Mouse (Mus musculus): Measurements from ENCODE around the gene Gm16429. TPM values are rescaled to one million over a fixed set of nuclear protein-coding genes. Genes with fewer than 3 reads are reported as not detected.
"Not testable (repeated sequence)": the region's sequence is repeated elsewhere in the genome, so short reads cannot be mapped to it uniquely, and the experiment has no call there.

Gm16429 gene
- not detected in 2 replicates for polyA plus RNA-seq (2016; fragmentation: Nextera tagmentation; extraction: Ambion mirVana)

DNA sequence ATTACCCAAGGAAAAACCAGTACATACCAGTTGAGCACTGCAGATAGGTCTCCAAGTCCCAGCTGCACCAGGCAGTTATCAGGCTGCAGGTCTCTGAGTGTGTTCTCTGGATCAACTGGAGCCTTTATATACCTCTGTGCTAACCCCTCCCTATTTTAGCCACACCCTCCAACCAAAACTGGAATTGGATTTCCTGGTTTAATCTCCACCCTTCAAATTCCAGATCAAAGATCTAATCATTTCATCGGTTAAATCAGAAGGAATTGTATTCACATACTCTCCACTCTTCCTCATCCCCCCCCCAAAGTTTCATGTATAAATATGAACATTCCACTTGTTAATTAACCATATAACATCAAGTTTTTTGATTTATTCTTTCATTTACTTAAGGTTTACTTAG, at the start of gene Gm16429:
Gene Gm16429 (minus strand): TSS at position 101 of the 400 bp plus-strand sequence.
- not testable (repeated sequence) for H3K27ac ChIP-seq (replicated peaks); H3K36me3 ChIP-seq; ATAC-seq (ENCODE audit: low FRiP score, low read depth); H3K9ac ChIP-seq (replicated peaks); H3K4me2 ChIP-seq (replicated peaks); H3K4me3 ChIP-seq; H3K27me3 ChIP-seq; H3K4me1 ChIP-seq; H3K9me3 ChIP-seq
- WGBS: no CpG with 5 or more reads among the region's 1 CpGs

Other genes starting within 250 kb of the Gm16429 start
- gene Gm7792, start 85.3 kb downstream of the Gm16429 start, polyA plus RNA-seq (2016; fragmentation: Nextera tagmentation; extraction: Ambion mirVana): not detected in 2 replicates
- not detected in 2 replicates for gene BC061212, start 141.5 kb upstream of the Gm16429 start, polyA plus RNA-seq (2016; fragmentation: Nextera tagmentation; extraction: Ambion mirVana)
- not detected in 2 replicates for gene Gm6351, start 147.3 kb upstream of the Gm16429 start, polyA plus RNA-seq (2016; fragmentation: Nextera tagmentation; extraction: Ambion mirVana)